Mouse (Mus musculus): ENCODE measurements around the gene Olfr1396.

Gene Olfr1396

GRCm38 (mm10) chr11:49092053-49092586, 22.6 kb downstream of the Olfr1396 start:
- in situ Hi-C loops (cut with MboI; ENCODE audit: low sequenced_read_pairs), result loop anchor here (25.0 kb wide), 1 partner anchor 230 kb away; the partner anchor contains the start of gene Irgm1

DNA sequence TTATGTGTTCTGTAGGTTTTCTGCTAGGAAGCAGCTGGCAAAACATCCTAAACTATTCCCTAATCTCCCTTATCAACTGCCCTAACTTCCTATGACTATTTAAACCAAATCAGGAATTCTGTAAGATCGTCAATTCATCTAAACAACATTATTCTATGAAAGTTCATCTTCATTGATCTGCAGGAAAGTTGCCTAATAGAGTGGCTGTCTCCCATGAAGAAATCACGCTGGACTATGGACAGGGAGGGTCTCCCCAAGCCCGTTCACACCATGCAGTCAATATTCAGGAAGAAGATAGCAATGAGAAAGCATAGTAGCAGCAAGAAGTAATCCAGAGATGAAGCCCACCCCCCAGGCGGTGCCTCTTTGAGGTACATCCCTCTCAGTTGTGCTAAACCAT, 23.5 kb downstream of the Olfr1396 start:
- in situ Hi-C loops (cut with MboI; ENCODE audit: low sequenced_read_pairs), result loop anchor here (25.0 kb wide), 1 partner anchor 229 kb away; the partner anchor contains the start of gene Irgm1

DNA sequence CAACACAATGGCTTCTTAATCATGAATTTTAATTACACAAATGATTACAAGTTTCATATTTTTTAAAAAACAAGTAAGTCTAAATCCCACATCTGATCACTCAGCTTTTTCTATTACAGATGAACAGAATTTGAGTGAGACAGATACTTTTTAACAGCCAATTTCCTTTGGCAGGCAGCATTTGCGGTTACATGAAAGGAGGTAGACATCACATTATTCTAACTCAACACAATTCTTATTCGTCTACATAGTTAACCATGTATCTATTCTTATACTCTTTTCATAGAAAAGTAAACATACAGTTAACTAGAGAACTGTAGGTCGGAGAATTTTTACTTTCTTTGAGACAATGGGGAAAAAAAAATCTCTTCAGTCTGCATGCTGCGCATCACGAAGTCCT, 24.1 kb downstream of the Olfr1396 start:
- in situ Hi-C loops (cut with MboI; ENCODE audit: low sequenced_read_pairs), result loop anchor here (25.0 kb wide), 1 partner anchor 228 kb away; the partner anchor contains the start of gene Irgm1

DNA sequence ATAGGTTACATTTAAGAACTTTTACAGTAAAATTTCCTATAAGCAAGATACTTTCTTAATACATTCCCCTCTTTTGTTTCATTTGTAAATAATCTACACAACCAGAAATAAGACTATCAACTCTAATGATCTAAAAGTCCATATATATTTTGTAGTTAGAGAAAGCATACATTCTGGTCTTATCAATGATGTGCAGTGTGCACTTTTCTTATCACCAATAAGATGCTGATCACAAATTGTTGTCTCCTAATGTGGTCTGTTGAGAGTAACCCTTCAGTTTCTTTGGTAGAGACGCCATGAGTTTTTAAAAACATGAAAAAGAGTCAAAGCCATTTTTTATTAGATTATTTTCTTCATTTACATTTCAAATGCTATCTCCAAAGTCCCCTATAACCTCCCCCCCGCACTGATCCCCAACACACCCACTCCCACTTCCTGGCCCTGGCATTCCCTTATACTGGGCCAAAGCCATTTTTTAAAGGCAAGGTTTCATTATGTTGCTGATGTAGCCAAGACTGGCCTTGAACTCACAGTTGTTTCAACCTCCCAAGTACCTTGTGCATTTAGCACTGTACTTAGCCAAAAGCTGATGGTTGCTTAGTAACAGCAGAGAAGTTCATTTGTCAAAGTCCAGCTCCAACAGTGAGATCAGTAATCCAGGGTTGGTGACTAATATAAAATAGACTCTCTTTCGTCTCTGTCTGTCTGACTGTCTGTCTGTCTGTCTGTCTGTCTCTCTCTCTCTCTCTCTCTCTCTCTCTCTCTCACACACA, 24.8 kb downstream of the Olfr1396 start:
- in situ Hi-C loops (cut with MboI; ENCODE audit: low sequenced_read_pairs), result loop anchor here (25.0 kb wide), 1 partner anchor 228 kb away; the partner anchor contains the start of gene Irgm1

DNA sequence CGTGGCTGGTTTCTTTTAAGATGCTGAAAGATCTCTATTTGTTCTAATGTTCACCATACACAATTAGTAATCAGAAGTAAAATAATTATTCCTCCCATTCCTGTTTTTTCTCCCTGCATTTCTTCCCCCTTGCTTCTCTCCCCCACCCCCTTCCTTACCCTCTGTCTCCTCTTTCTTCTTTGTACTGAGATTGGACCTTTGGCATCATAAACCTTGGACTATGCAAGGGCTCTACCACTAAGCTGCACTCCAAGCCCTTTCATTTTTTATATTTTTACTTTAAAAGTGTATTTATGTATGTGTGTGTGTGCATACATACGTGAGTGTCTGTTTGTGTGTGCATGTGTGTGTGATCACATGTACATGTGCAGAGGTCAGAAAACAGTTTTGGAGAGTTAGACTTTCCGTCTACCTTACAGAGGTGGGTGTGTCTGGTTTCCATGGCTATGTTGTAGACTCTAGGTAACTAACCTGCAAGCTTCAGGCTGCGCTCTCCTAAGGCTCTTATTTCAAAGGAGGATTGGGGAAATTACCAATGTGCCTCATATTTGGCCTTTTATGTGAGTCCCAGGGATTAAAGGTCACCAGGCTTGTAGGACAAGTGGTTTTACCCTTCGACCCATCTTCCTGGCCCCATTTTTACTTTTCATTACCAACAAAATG, 25.6 kb downstream of the Olfr1396 start:
- in situ Hi-C loops (cut with MboI; ENCODE audit: low sequenced_read_pairs), result loop anchor here (25.0 kb wide), 1 partner anchor 227 kb away; the partner anchor contains the start of gene Irgm1

DNA sequence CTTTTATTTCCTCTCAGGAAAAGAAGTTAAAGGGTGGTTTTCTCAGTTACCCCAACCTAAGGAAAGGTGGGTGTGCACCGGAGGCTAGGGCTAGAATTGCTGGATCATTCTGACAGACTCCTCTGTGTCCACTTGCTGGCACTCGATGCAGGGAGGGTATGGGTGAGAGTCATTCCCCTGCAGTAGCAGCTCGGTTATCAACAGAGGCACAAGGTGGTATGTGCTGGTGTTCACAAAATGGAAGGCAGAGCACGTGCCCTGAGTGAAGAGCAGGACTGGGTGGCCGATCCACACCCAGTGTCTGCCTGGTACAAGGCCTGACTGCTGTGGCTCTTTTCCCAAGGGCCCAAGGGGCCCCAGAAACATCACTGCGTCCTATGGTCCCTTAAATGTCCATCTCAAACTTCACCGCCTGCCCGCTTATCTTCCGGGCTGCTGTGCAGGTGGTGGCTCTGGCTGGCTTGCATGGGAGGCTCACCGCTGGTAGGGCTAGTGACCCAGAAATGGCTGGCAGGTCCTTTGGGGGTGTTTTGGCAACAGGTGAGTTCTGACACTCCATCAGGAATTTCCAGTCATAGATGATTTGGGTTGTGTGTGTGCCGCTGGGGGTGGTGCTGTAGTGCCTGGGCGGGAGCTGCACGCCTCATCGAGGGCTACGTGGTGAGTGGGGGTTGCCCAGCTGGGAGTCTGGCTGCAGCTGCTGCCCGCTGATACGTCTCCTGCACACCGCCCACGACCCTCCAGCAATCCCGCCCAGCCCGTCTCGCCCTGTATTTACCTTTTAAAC, 26.7 kb downstream of the Olfr1396 start:
- in situ Hi-C loops (cut with MboI; ENCODE audit: low sequenced_read_pairs), result loop anchor here (25.0 kb wide), 1 partner anchor 226 kb away; the partner anchor contains the start of gene Irgm1

- in situ Hi-C loops (cut with MboI; ENCODE audit: low sequenced_read_pairs), result loop anchor here (25.0 kb wide), 1 partner anchor 225 kb away; the partner anchor contains the start of gene Irgm1
These were observed 27.8 kb downstream of the Olfr1396 start for GRCm38 (mm10) chr11:49086858-49087361.

DNA sequence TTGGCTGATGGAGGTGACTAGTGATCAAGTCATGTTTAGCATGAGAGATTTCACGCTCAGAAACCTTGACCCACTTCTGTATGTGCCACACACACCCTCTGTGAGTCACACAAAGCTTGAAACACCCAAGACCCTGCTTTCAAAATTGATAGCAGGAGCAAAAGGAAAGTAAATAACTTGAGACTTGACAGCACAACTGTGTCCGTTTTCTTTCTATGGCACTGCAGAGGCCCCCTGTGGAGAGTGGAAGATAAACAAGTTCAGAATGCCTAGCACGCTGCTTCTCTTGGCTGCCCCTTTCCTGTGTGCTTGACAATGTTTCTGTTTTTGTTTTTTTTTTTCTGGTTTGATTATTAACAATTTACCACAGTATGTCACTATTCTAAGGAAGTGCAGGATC, 29.8 kb downstream of the Olfr1396 start:
- in situ Hi-C loops (cut with MboI; ENCODE audit: low sequenced_read_pairs), result loop anchor here (25.0 kb wide), 1 partner anchor 223 kb away; the partner anchor contains the start of gene Irgm1

GRCm38 (mm10) chr11:49084385-49084784, 30.3 kb downstream of the Olfr1396 start:
- in situ Hi-C loops (cut with MboI; ENCODE audit: low sequenced_read_pairs), result loop anchor here (25.0 kb wide), 1 partner anchor 222 kb away; the partner anchor contains the start of gene Irgm1

DNA sequence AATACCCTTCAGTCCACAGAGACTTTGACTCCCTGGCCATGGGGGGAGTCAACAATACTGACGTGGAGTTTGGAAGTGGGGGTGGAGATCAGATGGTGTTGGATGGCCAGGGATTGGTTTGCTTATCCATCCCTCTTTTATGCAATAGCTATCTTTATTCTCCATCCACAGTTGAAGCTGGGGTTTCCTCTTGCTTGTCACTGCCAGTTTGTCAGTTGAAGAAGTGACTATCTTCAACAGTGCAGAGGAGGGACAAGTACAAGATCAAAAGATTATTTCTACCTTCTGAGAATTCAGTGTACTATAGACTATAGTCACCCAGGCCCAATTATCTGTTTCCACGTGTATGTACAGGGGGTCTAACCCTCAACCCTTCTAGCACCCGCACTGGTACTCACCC, 30.9 kb downstream of the Olfr1396 start:
- in situ Hi-C loops (cut with MboI; ENCODE audit: low sequenced_read_pairs), result loop anchor here (25.0 kb wide), 1 partner anchor 222 kb away; the partner anchor contains the start of gene Irgm1

DNA sequence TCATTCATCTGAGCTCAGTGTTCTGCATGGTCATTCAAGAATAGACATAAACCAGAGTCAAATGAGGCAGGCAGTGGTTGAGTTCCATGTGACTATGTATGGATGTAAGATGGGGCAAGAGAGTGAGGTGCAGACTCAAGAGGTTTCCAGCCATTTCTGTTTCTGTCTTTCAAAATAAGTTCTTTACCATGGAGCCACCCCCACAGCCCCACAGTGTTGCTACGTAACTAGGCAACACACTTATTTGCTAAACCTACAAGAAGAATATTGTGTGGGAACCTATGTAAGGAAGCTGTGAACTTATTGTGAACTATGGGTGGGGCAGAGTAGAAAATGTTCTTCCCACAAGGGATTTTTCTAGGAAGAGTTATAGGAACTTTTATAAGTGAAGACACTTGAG, 31.5 kb downstream of the Olfr1396 start:
- in situ Hi-C loops (cut with MboI; ENCODE audit: low sequenced_read_pairs), result loop anchor here (25.0 kb wide), 1 partner anchor 221 kb away; the partner anchor contains the start of gene Irgm1

GRCm38 (mm10) chr11:49081886-49082285, 32.8 kb downstream of the Olfr1396 start:
- in situ Hi-C loops (cut with MboI; ENCODE audit: low sequenced_read_pairs), result loop anchor here (25.0 kb wide), 1 partner anchor 220 kb away; the partner anchor contains the start of gene Irgm1

- in situ Hi-C loops (cut with MboI; ENCODE audit: low sequenced_read_pairs), result loop anchor here (25.0 kb wide), 1 partner anchor 219 kb away; the partner anchor contains the start of gene Irgm1
These were observed 33.3 kb downstream of the Olfr1396 start for GRCm38 (mm10) chr11:49081356-49081755.

- in situ Hi-C loops (cut with MboI; ENCODE audit: low sequenced_read_pairs), result loop anchor here (25.0 kb wide), 1 partner anchor 218 kb away; the partner anchor contains the start of gene Irgm1
These were observed 34.0 kb downstream of the Olfr1396 start for GRCm38 (mm10) chr11:49080636-49081035.

DNA sequence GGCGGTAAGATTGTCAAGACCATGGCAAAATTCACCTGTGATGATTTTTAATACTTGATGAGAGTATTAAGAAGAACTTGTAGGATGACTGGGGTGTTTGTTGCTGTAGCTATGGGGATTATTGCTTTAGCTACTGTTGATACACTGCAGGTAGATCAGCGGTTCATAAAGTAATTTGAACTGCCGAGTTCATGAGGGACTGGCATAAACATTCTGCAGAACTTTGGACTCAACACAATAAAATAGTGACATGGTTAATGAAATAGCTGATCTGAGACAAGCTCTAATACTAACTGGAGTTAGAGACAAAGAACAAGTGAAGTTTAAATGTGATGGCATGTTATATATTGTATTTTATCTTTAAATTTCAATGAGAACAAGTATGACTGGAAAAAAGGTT, 36.0 kb downstream of the Olfr1396 start:
- in situ Hi-C loops (cut with MboI; ENCODE audit: low sequenced_read_pairs), result loop anchor here (25.0 kb wide), 1 partner anchor 216 kb away; the partner anchor contains the start of gene Irgm1

DNA sequence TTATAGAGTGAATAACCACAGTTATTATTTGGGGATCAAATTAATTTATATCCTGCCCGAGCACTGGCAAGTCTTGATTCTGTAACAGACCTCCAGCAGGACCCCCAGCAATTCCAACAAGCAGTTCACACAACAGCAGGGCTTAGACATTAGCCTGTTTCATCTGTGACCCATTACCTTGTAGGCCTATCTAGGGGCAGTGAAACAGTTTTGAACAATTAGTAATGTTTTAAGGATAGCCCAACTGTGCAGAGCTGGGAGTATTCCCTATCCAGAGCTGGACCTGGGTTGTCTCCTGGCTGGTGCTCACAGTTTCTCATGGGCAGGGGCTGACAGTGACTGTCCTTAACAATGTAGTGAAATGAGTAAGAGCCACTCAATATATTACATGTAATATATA, 37.7 kb downstream of the Olfr1396 start:
- in situ Hi-C loops (cut with MboI; ENCODE audit: low sequenced_read_pairs), result loop anchor here (25.0 kb wide), 1 partner anchor 215 kb away; the partner anchor contains the start of gene Irgm1

- in situ Hi-C loops (cut with MboI; ENCODE audit: low sequenced_read_pairs), result loop anchor here (25.0 kb wide), 1 partner anchor 214 kb away; the partner anchor contains the start of gene Irgm1
These were observed 38.5 kb downstream of the Olfr1396 start, which contains the start of gene Ifi47 for GRCm38 (mm10) chr11:49076001-49076757. TSS of gene Ifi47 (plus strand) at chr11:49076587.

DNA sequence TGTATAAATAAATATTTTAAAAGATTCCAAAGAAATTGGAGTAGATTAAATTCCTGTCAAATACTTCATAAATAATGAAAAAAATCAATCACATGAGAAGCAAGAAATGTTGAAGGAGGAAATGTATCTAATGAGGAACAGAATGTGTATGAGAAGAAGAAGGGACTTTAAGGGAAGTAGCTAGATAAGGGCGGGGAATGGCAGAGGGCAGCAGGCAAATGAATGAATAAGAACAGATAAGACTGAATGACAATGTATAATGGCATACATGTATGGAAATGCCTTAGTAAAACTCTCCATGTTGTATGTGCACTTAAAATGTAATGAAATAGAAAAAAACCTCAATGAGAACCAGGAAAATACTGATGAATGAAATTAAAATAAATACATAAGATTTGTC, 46.3 kb downstream of the Olfr1396 start:
- in situ Hi-C loops (cut with MboI; ENCODE audit: low sequenced_read_pairs), result no loop called here

Measured in CH12F3 (cell line).